Mouse (Mus musculus) gastrocnemius, postnatal 25 days (tissue): ENCODE measurements around the gene Lamc2. TPM values are rescaled to one million over a fixed set of nuclear protein-coding genes. Genes with fewer than 3 reads are reported as not detected.

ENCODE experiments used
- DNase-seq: peaks from one replicate; pipeline ENCODE4 v3.0.0; 2022
- long read RNA-seq, 2 experiments: library from polyadenylated mRNA; stranded (forward); transcript quantifications; one replicate each; pipeline ENCODE4 v2.0.0; 2021
- total RNA-seq, 2 experiments: library from RNA; stranded (reverse); gene quantifications; 1 replicate in 1 of 2; 2 replicates in 1 of 2; pipeline ENCODE4 v1.2.3; 2021

Lamc2 gene
- total RNA-seq, result 1 to 10 TPM; 5.0 to 6.1 TPM
- long read RNA-seq, experiment 1, partial matches to known transcripts, result 1 of 5 reads
- long read RNA-seq, experiment 1, other reads (novel, unspliced or antisense), result 2 of 5 reads
- long read RNA-seq, experiment 2, full-length matches to known transcripts, result 7 of 14 reads
- long read RNA-seq, experiment 2, partial matches to known transcripts, result 5 of 14 reads
- long read RNA-seq, experiment 2, other reads (novel, unspliced or antisense), result 2 of 14 reads

DNA sequence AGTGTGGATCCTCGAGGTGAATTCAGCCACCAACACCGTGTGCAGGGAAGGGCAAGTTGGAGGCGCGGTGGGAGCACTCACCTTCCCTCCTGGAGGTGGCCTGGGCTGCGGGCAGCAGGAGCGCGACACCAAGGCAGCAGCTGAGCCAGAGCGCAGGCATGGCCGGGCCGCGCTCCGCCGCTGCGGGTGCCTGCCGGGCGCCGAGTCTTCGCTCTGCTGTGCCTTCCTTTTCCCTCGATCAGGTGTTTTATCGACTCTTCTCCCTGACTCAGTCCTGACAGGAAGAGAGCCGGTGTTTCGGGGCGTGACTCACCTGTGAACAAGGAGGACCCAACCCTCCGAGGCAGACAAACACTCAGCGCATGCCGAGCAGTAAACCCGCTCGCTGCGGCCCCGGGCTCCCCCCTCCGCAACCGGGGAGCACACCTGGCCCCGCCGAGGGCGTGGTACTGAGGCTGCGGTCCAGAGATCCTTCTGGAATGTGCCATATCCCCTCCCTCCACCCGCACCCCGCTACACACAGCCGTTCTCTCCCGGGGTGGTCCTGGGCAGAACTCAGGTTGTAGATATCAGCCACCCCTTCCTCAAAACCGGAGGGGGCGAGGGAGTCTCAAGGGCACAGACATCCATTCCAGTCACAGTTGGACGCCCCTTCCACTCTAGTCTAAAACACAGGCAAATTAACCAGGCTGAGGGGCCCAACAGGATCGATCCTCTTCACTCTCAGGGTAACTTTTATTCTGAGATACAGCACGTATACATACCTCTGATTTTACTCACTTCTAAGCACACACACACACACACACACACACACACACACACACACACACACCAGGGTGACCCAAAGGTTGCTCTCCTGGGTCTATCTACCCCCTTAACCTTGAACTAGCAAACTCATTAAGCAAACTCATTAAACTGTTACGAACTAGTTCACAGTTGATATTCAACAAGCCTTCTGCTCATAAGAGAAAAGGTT, at the start of gene Lamc2:
Gene Lamc2, minus strand, starts transcription at position 620 of the 976 bp plus-strand sequence.
- no peak for DNase-seq

DNA sequence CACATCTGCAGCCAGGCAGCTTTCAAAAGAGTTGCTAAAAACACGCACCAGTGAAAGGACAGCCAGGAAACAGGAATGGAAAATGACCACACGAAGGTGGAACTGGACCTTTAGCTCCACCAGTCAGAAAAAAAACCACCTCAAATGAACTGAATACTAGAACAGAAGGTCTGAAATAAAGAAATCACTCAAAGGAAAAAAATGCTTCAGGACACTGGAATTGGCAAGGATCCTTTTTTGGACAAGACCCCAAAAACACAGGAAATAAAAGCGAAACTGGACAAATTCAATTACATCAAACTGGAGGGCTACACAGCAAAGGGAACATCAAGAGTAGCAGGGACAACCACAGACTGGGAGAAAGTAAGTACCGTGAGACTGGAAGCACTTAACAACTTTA, 49.3 kb upstream of the Lamc2 start:
- DNase-seq, result no peak

DNA sequence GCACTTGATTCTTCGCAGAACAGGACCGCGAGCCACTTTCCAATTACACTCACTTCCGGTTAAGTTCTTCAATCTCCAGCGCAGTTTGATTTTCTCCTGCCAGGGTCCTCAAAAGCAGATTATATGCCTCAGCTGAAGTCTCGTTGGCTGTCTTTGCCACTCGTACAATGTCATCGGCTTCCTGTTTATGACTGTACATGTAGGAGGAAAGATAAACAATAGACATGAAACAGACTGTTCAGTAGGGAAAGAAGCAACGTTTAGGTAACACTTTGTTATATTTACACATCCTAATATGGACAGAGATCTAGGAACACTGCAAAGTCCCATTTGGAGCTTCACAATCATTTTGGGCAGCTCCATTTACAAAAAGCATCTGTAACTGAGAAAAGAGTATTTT, 45.4 kb upstream of the Lamc2 start:
- DNase-seq, result no peak

DNA sequence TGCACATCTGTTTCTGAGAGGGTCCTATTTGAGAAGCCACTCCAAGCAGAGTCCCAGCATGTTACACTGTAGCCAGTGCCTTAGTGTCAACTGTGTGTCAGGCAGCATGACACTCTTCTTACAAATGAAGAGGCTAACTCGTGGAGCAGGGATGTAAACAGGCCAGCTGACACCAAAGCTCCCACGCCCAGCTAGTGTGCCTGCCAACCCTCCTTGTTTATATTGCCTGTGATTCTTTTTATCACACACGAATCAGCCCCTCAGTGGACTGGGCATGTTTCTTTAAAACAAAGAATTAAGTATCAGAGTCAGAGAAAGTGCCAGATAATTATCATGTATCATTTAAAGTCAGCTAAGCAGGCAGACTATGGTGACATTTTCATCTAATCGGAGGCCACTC, 41.7 kb upstream of the Lamc2 start:
- no peak for DNase-seq

- DNase-seq, result no peak
Observed at GRCm38 (mm10) chr1:153227096-153227495, 40.8 kb upstream of the Lamc2 start.

DNA sequence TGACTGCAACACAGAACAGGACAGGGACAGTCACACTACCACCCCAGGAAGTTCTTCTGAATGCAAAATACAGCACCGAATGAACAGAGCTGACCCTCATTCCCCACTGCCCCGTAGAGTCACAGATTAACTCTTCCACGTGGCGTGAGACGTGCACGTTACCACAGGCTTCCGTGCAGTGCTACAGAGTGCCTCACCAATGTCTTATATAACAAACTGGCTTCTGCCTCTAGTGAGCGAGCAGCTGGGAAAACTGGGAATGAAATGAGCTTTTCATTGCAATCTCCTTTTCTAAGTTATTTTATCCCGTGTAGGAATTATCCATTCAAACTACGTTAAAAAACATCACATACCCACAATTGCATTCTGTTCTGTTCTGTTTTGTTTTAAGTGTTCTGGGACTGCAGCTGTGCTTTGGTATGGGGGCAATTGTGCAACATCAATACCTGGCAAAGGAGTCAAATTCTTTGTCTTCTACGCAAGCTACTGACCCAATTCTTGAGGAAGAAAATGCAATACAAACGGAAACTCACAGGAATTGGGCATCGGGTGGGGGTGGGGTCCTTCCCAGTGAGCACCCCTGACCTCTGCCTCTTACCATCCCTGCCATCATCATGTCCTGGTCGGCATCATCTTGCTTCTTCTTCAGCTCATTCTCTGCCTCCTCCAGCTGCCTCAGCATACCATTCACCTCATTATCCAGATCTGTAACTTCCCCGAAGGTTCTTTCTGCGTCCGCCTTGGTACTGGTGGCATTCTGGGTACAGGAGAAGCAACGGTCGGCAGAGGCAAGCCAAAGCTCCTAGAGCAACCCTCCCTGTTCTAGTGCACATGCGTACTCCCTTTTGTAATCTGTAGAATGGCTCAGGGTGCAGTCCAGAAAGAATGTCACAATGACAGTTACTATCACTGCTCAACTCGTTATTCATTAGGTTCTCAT, 39.8 kb upstream of the Lamc2 start:
- DNase-seq, result no peak

GRCm38 (mm10) chr1:153224331-153224730, 38.1 kb upstream of the Lamc2 start:
- no peak for DNase-seq

- no peak for DNase-seq
Observed at GRCm38 (mm10) chr1:153219376-153219775, 33.1 kb upstream of the Lamc2 start.

DNA sequence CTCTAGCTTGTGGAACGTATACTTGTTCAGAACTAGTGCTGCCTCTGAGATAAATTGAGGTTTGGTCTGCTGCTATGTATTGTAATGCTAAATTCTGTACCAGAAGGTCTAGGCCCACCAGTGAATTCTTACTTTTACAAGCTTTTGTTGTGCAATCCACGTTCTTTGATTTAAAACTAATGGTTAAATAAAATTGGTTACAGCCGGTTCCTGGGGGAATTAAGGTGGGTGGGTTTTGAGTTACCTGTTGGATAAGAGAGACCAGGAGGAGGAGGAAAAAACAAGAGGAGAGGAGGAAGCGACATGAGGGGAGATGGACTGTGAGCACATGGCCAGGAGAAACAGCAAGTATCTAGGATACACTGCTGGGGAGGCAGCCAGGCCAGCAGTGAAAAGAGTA, 30.3 kb upstream of the Lamc2 start:
- DNase-seq, result no peak

GRCm38 (mm10) chr1:153215676-153216075, 29.4 kb upstream of the Lamc2 start:
- DNase-seq, result no peak

- no peak for DNase-seq
Observed at GRCm38 (mm10) chr1:153210992-153211391, 24.7 kb upstream of the Lamc2 start.

- DNase-seq, result no peak
Observed at GRCm38 (mm10) chr1:153210198-153210597, 24.0 kb upstream of the Lamc2 start.

- no peak for DNase-seq
Observed at GRCm38 (mm10) chr1:153202195-153202594, 15.9 kb upstream of the Lamc2 start.

GRCm38 (mm10) chr1:153201448-153201847, 15.2 kb upstream of the Lamc2 start:
- no peak for DNase-seq

GRCm38 (mm10) chr1:153197316-153197850, 11.1 kb upstream of the Lamc2 start:
- no peak for DNase-seq

GRCm38 (mm10) chr1:153192945-153193344, 6.7 kb upstream of the Lamc2 start:
- DNase-seq, result no peak

DNA sequence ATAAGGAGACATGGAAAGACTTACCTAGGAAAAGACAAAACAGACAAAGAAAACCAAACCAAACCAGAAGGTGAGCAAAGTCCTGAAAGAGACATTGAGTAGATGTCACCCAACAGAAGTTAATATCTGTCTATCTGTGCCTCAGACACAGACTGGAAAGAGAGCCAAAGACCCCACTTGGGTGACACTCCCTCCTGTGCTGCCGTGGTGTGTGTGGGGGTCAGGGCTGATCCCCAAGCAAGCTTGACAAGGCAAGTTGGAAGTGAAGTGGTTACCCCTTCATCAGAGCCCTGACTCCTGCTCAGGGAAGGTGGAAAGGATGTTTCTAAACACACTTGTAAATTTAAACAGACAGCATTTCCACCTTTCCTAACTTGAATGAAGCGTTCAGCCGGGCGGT, 6.1 kb upstream of the Lamc2 start:
- no peak for DNase-seq

DNA sequence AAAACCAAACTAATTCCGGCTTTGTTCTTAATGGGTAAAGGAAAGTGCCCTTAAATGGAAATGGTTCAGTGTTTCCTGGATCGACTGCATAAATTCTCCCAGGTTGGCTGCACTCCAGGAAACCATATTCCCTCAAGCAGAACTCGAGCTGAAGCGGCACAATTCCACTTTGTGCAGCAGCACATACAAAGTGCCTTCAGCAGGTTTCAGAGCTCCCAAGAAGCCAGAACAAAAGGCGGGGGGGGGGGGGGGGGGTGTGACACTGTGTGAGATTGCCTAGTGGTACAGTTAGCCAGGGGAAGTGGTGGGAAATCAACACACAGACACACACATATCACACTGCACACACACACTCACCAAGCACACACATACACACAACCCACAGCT, 5.7 kb upstream of the Lamc2 start:
- DNase-seq, result no peak

DNA sequence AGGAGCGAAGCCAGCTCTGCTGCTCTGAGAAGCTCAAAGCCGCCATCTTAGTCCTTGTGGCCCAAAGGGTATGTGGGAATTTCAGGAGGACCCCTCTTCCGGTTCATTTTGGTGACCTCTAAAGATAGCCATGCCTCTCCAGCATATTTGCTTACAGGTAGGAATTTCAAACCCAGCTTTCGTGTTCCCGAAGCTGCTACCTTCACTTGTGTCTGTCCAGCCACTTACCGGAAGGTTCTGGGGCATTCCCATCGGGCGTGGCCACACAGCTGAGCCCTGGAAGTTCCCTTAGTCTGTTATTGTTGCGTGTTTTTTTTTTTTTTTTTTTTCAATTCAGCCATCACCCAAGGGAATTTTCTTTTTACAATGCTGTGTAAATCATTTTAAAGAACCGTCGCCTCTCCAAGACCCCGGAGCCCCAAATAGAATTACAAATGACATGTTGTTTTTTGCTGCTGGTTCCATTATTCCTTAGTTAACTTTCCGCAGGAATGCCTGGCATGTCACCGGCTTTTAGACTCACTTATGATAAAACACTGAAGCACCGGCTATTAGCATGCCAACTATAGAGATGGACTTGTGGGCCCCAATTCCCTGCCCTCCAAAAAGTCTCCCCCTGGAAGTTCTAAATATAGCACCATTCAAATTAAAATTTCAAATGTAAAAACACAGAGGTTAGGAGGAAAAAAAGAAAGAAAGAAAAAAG, 5.1 kb upstream of the Lamc2 start:
- DNase-seq, result no peak

GRCm38 (mm10) chr1:153188081-153188480, 1.8 kb upstream of the Lamc2 start:
- DNase-seq, result no peak

DNA sequence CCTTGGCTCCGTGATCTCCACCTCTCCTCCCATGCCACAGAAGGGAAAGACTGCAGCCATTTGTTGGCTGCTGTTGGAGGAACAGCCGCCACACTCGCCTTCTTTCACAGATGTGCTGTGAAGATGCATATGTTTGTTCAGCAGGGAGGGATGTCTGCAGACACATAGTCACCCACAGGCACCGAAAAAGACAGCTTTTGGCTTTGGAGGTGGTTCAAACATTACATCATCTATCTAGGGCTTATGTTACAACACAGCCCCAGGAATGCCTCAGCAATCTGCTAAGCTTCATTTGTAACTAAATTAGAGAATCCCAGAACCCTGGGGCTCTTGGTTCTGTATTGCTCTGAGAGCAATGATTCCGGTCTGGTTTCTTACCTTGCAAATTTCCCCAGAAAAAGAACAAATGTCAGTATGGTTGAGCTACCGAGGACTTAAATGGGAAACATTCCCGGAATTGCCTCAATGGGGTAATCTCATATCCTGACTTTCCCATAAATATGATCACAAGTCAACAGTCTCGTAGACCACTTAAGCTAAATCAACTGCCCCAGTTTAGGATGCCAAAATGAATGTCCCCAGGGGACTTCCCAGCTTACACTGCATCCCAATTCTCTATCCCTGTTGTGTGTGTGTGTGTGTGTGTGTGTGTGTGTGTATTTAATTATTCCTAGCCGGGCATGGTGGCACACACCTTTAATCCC, 5.5 kb downstream of the Lamc2 start:
- DNase-seq, result no peak
